ENCODE assay signal across 23 mouse cellular contexts in the genomic region with DNA sequence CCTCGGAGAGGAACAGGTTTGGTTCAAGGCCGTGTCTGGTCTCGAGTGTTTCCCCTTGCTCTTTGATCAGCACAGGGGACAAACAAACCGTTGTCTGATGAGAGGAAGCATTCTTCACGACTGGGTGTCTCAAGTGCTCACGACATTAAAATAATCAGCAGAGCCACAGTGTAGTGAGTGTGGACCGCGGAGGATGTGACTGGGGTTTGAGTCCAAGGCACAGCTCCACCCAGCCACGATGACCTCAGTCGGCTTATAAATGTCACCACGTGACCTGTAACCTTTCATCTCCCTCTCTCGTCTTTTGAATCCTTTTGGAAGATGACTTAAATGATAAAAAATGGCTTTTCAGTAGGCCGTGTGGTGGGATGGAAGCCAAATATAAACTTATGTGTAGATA.
DNase-seq lines count a peak whose midpoint lies in the region; ATAC-seq and TF ChIP-seq lines count a peak whose summit lies in the region.
"Had no signal": no experiment of that assay in that cellular context is flagged by ENCODE, and none has a peak within 500 bp of the region (broad histone marks: within the 10 kb centered on the region; RNA-seq: fewer than 3 reads in every experiment).

No protein-coding gene starts in this region.

- 0 out of 2 replicates have a peak, but pooled peaks cover 3% of the 10 kb centered on the region for H3K9me3 ChIP-seq in embryonic facial prominence, embryonic 13.5 days
- no peaks in the 10 kb centered on the region for H3K9me3 ChIP-seq in embryonic facial prominence, embryonic 10.5 days
- H3K9me3 ChIP-seq: heart, embryonic 15.5 days; limb, embryonic 13.5 days; neural tube, embryonic 15.5 days had no signal

- no peak overlapping the region for H3K4me3 ChIP-seq in embryonic facial prominence, embryonic 13.5 days
- H3K4me3 ChIP-seq in embryonic facial prominence, embryonic 10.5 days: no peak overlapping the region
- no peak overlapping the region for H3K4me3 ChIP-seq in C2C12 (ENCODE audit: insufficient read depth, poor library complexity, severe bottlenecking)
- H3K4me3 ChIP-seq in embryonic fibroblast, embryonic 13.5 days (ENCODE audit: insufficient read depth, low read length): no peak overlapping the region
- H3K4me3 ChIP-seq: forebrain, embryonic 10.5 days; heart, embryonic 15.5 days; limb, embryonic 13.5 days; neural tube, embryonic 15.5 days had no signal

- H3K4me2 ChIP-seq in embryonic facial prominence, embryonic 13.5 days: peak overlapping the region; percentile 12; the same call in 1 of the 2 replicates
- H3K4me2 ChIP-seq: heart, embryonic 15.5 days; limb, embryonic 13.5 days; liver, embryonic 11.5 days; neural tube, embryonic 15.5 days had no signal

- no peaks in the 10 kb centered on the region for H3K27me3 ChIP-seq in embryonic facial prominence, embryonic 13.5 days
- no peaks in the 10 kb centered on the region for H3K27me3 ChIP-seq in embryonic facial prominence, embryonic 10.5 days (replicated peaks; ENCODE audit: low read depth, poor library complexity, severe bottlenecking)
- H3K27me3 ChIP-seq in C2C12 (ENCODE audit: control insufficient read depth, insufficient read depth, insufficient read length): no peaks in the 10 kb centered on the region
- H3K27me3 ChIP-seq: CH12.LX; heart, embryonic 15.5 days; limb, embryonic 13.5 days; neural tube, embryonic 15.5 days had no signal

- H3K27ac ChIP-seq in embryonic facial prominence, embryonic 13.5 days: no peak overlapping the region
- no peak overlapping the region for H3K27ac ChIP-seq in embryonic facial prominence, embryonic 10.5 days (replicated peaks)
- peak overlapping the region; percentile 27; the same call in 1 of the 2 replicates for H3K27ac ChIP-seq in embryonic fibroblast, embryonic 13.5 days (ENCODE audit: insufficient read depth, low read length)
- H3K27ac ChIP-seq: forebrain, embryonic 10.5 days; heart, embryonic 15.5 days; limb, embryonic 13.5 days; neural tube, embryonic 15.5 days had no signal

- peaks cover 3% of the 10 kb centered on the region for H3K79me3 ChIP-seq in C2C12 (ENCODE audit: low read depth)

- no peak for TF ChIP-seq CTCF in C2C12 (IDR thresholded peaks at IDR 0.05; ENCODE audit: control insufficient read depth, insufficient read depth, insufficient read length)
- no peak for TF ChIP-seq CTCF in embryonic fibroblast, embryonic 13.5 days (IDR thresholded peaks at IDR 0.05; ENCODE audit: borderline replicate concordance, insufficient read depth, low read length)

- H3K4me1 ChIP-seq in embryonic facial prominence, embryonic 13.5 days: peaks cover 45% of the 10 kb centered on the region
- peaks cover 18% of the 10 kb centered on the region for H3K4me1 ChIP-seq in embryonic facial prominence, embryonic 10.5 days
- H3K4me1 ChIP-seq in embryonic fibroblast, embryonic 13.5 days (ENCODE audit: control insufficient read depth, insufficient read depth, low read length): peaks cover 10% of the 10 kb centered on the region
- H3K4me1 ChIP-seq: heart, embryonic 15.5 days had no signal

- no peaks in the 10 kb centered on the region for H3K79me2 ChIP-seq in C2C12 (ENCODE audit: control insufficient read depth, insufficient read depth)

- no peak overlapping the region for H3ac ChIP-seq in C2C12 (ENCODE audit: control insufficient read depth, insufficient read length, low read depth)

- ATAC-seq in embryonic facial prominence, embryonic 13.5 days (ENCODE audit: insufficient number of reproducible peaks, insufficient read depth, low FRiP score, low TSS enrichment, low read depth): no peak
- ATAC-seq in inflammation-experienced regulatory T-cells, adult 6 months: no peak
- ATAC-seq: forebrain, embryonic 16.5 days; hindbrain, embryonic 16.5 days; intestine, postnatal 0 days had no signal

- no peak overlapping the region for H3K9ac ChIP-seq in embryonic facial prominence, embryonic 13.5 days
- H3K9ac ChIP-seq: heart, embryonic 15.5 days; limb, embryonic 13.5 days; neural tube, embryonic 15.5 days had no signal

- no peak for DNase-seq in embryonic facial prominence, embryonic 10.5 days (ENCODE audit: low spot score)
- DNase-seq in adrenal gland, adult 8-10 months: peak; percentile 32
- DNase-seq in left cerebral cortex, adult 18-20 months (ENCODE audit: low spot score in 2 of 2): no peak
- DNase-seq: cerebellum, adult 8-10 months; cerebellum, postnatal 25 days; kidney, postnatal 14 days; lung, postnatal 10 days; midbrain, embryonic 14.5 days; spleen, adult 18-20 months; thymus, postnatal 14 days had no signal

- 49% methylated on average over 13 of the region's 13 CpGs for WGBS in embryonic facial prominence, embryonic 13.5 days
- 74% methylated on average over 13 of the region's 13 CpGs for WGBS in embryonic facial prominence, embryonic 10.5 days

- no peak for TF ChIP-seq POLR2A in embryonic fibroblast, embryonic 13.5 days (IDR thresholded peaks at IDR 0.05; ENCODE audit: low read depth, low read length)

- no peaks in the 10 kb centered on the region for H3K36me3 ChIP-seq in embryonic facial prominence, embryonic 13.5 days
- H3K36me3 ChIP-seq in embryonic facial prominence, embryonic 10.5 days (replicated peaks): peaks cover 4% of the 10 kb centered on the region; the same call in 1 of the 2 replicates
- H3K36me3 ChIP-seq in C2C12 (ENCODE audit: control insufficient read depth, insufficient read depth): no peaks in the 10 kb centered on the region
- H3K36me3 ChIP-seq: heart, embryonic 15.5 days had no signal

TF ChIP-seq in C2C12, 6 proteins besides CTCF, POLR2A, EP300 and RAD21:
- TF ChIP-seq USF1 (IDR thresholded peaks at IDR 0.05; ENCODE audit: low read depth) (peak; percentile 81), MYOG (IDR thresholded peaks at IDR 0.05; ENCODE audit: control insufficient read depth, extremely low read depth, insufficient read length) (no peak)
